Mouse (Mus musculus) right cerebral cortex, postnatal 25 days (tissue): ENCODE measurements around the gene Polr3gl.

Experiments
- DNase-seq: peaks from one replicate; pipeline ENCODE4 v3.0.0; 2022

Gene Polr3gl

GRCm38 (mm10) chr3:96571336-96571735 is 22.6 kb downstream of the Polr3gl start:
- no peak for DNase-seq

DNA sequence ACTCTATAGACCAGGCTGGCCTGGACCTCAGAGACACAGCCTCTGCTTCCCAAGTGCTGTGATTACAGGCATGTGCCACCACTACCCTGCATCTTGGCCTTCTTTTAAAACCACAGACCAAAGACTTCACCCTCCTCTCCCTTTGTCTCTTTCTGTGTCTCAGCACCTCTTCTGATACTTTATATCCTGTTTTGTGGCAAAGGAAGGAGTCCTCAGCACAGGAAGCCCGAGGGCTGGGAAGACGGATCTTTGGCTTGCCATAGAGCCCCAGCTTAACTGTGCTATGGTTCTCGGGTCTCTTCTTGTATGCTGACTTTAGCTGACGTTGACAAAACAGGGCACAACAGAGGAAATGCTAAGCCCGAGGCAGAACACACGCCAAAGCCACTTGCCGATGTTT is 23.3 kb downstream of the Polr3gl start:
- no peak for DNase-seq

GRCm38 (mm10) chr3:96569966-96570605 is 23.9 kb downstream of the Polr3gl start:
- DNase-seq: no peak

DNA sequence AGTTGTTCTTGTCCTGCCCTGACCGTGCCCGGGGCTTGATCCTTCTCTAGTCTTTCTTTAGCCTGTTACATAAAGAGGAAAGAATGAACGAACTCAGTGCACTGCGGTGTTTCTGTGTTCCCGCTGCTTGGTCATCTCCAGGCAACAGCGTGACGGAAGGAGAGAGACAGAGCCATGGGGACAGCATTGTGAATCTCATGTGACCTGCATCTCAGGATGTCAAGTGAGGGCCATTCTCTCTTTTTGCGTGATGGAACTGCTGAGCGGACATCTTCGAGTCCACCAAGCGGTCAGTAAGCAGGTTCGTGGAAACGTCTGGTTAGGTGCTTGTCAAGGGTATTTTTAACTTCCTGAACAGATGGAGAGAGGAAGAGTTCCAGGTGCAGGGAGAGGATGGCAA is 24.5 kb downstream of the Polr3gl start:
- no peak for DNase-seq

GRCm38 (mm10) chr3:96568605-96569004 is 25.4 kb downstream of the Polr3gl start:
- no peak for DNase-seq

DNA sequence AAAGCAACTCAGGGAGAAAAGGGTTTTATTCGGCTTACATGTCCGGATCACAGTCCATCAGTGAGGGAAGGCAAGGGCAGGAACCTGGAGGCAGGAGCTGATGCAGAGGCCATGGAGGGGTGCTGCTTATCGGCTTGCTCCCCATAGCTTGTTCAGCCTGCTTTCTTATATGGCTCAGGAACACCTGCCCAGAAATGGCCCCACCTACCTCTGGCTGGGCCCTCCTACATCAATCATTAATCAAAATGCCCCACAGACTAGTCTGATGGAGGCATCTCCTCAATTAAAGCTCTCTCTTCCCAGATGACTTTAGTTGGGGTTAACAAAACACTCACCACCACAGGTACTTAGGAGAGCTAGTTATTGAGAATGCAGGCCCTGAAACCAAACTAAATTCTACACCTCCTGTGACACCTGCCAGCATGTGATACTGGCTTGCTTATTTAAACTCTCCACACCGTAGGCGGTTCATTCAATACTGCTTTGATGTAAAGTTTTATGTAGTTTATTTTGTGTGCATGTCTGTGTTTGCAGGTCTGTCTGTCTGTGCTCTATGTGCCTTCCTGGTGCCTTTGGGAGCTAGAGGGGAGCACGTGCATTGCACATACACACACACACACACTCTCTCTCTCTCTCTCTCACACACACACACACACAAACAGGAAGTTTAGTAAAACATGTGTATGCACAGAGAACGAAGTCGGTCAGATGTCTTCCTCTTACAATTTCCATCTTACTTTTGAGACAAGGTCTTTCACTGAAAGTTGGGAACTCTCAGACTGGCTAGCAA is 27.1 kb downstream of the Polr3gl start:
- no peak for DNase-seq

DNA sequence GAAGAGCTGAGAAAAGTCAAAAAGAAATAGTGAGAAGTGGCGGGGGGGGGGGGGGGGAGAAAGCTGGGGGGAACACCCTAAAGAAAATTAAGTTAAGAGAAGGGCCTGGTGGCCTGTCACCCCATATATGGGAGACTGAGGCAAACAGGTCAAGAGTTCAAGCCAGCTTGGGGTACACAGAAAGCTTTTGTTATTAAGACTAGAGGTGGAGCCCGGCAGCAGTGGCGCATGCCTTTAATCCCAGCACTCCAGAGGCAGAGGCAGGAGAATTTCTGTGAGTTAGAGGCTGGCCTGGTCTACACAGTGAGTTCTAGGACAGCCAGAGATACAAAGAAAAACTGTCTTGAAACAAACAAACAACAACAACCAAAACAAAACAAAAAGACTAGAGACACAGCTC is 28.9 kb downstream of the Polr3gl start:
- DNase-seq: no peak

- DNase-seq: no peak
Measured at GRCm38 (mm10) chr3:96564633-96565032, 29.3 kb downstream of the Polr3gl start.

DNA sequence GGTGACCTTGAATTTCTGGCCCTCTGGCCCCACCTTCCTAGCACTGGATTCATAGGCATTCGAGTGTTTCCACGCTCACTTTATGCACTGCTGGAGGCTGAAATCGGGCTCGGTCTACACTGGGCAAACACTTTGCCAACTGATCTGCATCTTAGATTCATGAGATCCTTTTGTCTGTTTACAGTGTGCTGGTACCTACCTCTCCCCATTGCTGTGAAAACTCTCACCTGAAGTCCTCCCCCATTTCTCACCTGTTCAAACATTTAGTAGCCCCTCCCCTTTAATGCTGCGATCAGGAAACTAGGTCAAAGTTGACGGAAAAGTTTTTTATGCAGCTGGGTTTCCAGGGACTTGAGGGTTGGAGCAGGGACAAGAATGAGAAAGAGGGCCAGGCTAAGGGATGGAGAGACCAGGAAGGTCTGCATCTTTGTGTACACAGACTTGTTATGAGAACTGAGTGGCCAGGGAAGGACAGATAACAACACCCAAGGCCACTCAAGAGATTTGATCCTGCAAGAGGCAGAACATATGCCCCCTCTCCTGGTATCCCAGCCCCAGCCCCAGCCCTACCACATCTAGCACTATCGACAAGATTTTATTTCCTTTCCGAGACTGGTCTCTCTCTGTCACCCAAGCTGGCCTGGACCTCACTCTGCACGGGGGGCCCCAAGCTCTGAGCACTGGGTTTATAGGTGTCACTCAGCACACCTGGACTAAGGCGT is 29.9 kb downstream of the Polr3gl start:
- DNase-seq: no peak

DNA sequence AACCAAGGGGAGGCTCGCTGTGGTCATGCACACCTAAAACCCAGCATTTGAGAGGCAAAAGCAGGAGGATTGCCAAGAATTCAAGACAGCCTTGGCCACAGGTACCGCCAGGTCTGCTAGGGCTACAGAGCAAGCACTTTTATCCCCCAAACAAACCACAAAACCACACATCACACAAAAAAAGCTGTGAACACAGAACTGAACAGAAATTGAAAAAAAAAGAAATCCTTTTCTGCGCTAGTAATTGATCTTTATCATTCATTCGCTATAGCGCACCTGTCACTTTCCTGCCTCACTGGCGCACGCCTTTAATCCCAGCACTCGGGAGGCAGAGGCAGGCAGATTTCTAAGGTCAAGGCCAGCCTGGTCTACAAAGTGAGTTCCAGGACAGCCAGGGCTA is 30.7 kb downstream of the Polr3gl start:
- DNase-seq: no peak

- DNase-seq: no peak
Measured at GRCm38 (mm10) chr3:96561946-96562681, 31.9 kb downstream of the Polr3gl start.

GRCm38 (mm10) chr3:96560881-96561668 is 32.9 kb downstream of the Polr3gl start:
- DNase-seq: no peak

GRCm38 (mm10) chr3:96559911-96560850 is 33.8 kb downstream of the Polr3gl start:
- no peak for DNase-seq

- no peak for DNase-seq
Measured at GRCm38 (mm10) chr3:96559398-96559910, 34.5 kb downstream of the Polr3gl start.

GRCm38 (mm10) chr3:96558668-96559196 is 35.2 kb downstream of the Polr3gl start:
- no peak for DNase-seq

DNA sequence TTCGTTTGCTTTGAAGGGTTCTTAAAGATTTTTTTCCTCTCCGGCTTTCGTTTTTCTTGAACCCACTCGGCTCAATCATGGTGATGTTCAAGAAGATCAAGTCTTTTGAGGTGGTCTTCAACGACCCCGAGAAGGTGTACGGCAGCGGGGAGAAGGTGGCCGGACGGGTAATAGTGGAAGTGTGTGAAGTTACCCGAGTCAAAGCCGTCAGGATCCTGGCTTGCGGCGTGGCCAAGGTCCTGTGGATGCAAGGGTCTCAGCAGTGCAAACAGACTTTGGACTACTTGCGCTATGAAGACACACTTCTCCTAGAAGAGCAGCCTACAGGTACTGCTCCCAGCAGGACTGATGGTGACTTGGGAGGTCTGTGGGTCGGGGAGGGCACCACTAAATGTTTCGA is 35.8 kb downstream of the Polr3gl start:
- DNase-seq: no peak

- peak; percentile 94 for DNase-seq
Measured at GRCm38 (mm10) chr3:96557694-96558093, 36.3 kb downstream of the Polr3gl start, which contains the start of gene Txnip. Gene Txnip (plus strand): TSS chr3:96557957.

GRCm38 (mm10) chr3:96556651-96557635 is 37.0 kb downstream of the Polr3gl start:
- DNase-seq: no peak

DNA sequence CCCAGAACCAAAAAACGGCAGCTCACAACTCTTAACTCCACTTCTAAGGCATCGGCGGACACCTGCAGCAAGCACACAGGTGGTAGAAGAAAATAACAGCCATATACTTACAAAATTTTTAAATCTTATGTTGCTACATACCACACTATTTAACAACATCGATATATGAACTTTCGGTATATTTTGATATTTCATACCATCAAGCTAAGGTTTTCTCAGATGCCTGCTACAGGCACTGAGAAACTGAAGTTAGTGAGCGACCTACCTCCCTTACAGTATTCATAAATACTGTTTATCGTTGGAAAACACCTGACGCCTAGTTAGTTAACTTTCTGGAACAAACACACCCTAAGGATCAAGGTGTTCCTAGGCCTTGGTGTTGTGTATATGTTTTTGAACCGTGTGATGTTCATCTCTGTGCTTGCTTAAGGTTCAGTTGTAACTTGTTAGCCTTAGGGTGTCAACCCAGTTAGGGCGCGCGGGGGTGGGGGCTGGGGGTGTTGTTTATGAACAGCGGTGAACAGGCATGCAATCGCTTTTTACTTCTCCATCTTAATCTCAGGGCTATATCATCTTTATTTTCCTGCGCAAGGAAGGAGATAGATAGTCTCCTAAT is 37.9 kb downstream of the Polr3gl start:
- DNase-seq: no peak
